Mouse (Mus musculus) CH12.LX (cell line): ENCODE data around the gene Slc16a5. TPM values are rescaled to one million over a fixed set of nuclear protein-coding genes. Genes with fewer than 3 reads are reported as not detected.

Experiments
- DNase-seq: peaks from one replicate; pipeline ENCODE4 v3.0.0-alpha.2; 2013; ENCODE audit errors: extremely low read depth
- H3K27ac ChIP-seq: 2 replicates; pipeline ENCODE4 v1.5.1; 2012; ENCODE audit warnings: low read depth, mild to moderate bottlenecking, control low read depth, moderate library complexity; ENCODE audit not compliant: insufficient read depth
- H3K27me3 ChIP-seq: replicated peaks from 2 replicates; pipeline ENCODE3; 2012; ENCODE audit warnings: inconsistent platforms
- H3K36me3 ChIP-seq, 2 experiments: replicated peaks in 1 of 2; 2 replicates each; pipeline versions ENCODE3 to v1.6.1; 2012; ENCODE audit warnings: inconsistent platforms in 1 of 2, low read length in 1 of 2, mild to moderate bottlenecking in 1 of 2, mixed read lengths in 1 of 2, moderate library complexity in 1 of 2; ENCODE audit not compliant: control insufficient read depth in 1 of 2, insufficient read depth in 1 of 2
- H3K4me1 ChIP-seq, 2 experiments: 2 replicates each; pipeline ENCODE4 v1.6.1; 2012; ENCODE audit warnings: inconsistent platforms in 1 of 2, moderate library complexity in 1 of 2; ENCODE audit not compliant: insufficient read depth in 2 of 2, control insufficient read depth in 1 of 2
- H3K4me2 ChIP-seq: 2 replicates; pipeline ENCODE4 v1.6.1; 2012; ENCODE audit warnings: low read depth, mild to moderate bottlenecking, control low read depth; ENCODE audit not compliant: poor library complexity, insufficient read depth, severe bottlenecking
- H3K4me3 ChIP-seq, 3 experiments: fragments of 150-350 bp in 1 of 3; sonication (generic) in 1 of 3; replicated peaks in 1 of 3; 2 replicates each; pipeline versions ENCODE3 to v1.5.1; 2011 to 2012; ENCODE audit warnings: low read depth in 2 of 3, low read length in 2 of 3, mild to moderate bottlenecking in 2 of 3, moderate library complexity in 2 of 3, control low read depth in 1 of 3, improper control_type of control experiment in 1 of 3, inconsistent platforms in 1 of 3, mixed read lengths in 1 of 3; ENCODE audit not compliant: poor library complexity in 1 of 3
- H3K79me2 ChIP-seq: replicated peaks from 2 replicates; pipeline ENCODE4 v1.6.1; 2012; ENCODE audit warnings: mild to moderate bottlenecking, moderate library complexity; ENCODE audit not compliant: control insufficient read depth, poor library complexity, insufficient read depth, severe bottlenecking; ENCODE audit errors: extremely low read depth
- H3K9ac ChIP-seq: 2 replicates; pipeline ENCODE4 v1.6.1; 2012; ENCODE audit warnings: low read depth, mild to moderate bottlenecking, control low read depth, moderate library complexity; ENCODE audit not compliant: insufficient read depth
- H3K9me3 ChIP-seq: replicated peaks from 2 replicates; pipeline ENCODE3; 2012; ENCODE audit warnings: low read length, inconsistent platforms, mixed read lengths
- CHD2 ChIP-seq: IDR thresholded peaks from 2 replicates; pipeline ENCODE4 v1.6.1; 2011; ENCODE audit warnings: low read length, improper control_type of control experiment
- CTCF ChIP-seq, 2 experiments: IDR thresholded peaks in 1 of 2; conservative IDR thresholded peaks in 1 of 2; 2 replicates each; pipeline ENCODE4 v1.5.1; 2011 to 2012; ENCODE audit warnings: low read depth in 2 of 2, low read length in 2 of 2, improper control_type of control experiment in 1 of 2, inconsistent platforms in 1 of 2, mild to moderate bottlenecking in 1 of 2, moderate library complexity in 1 of 2
- E2F4 ChIP-seq: IDR thresholded peaks from 2 replicates; pipeline ENCODE4 v1.6.1; 2011; ENCODE audit warnings: low read depth, low read length, improper control_type of control experiment; ENCODE audit not compliant: insufficient replicate concordance
- GABPA ChIP-seq: IDR thresholded peaks from 2 replicates; pipeline ENCODE4 v1.6.1; 2012; ENCODE audit warnings: low read depth, low read length, improper control_type of control experiment, inconsistent platforms; ENCODE audit not compliant: insufficient replicate concordance
- KAT2A ChIP-seq: IDR thresholded peaks from 2 replicates; pipeline ENCODE4 v1.6.1; 2012; ENCODE audit warnings: low read length, improper control_type of control experiment, inconsistent platforms; ENCODE audit not compliant: insufficient replicate concordance
- MAFK ChIP-seq: IDR thresholded peaks from 2 replicates; pipeline ENCODE4 v1.6.1; 2011; ENCODE audit warnings: low read length, improper control_type of control experiment; ENCODE audit not compliant: insufficient replicate concordance
- MAX ChIP-seq: IDR thresholded peaks from 2 replicates; pipeline ENCODE4 v1.6.1; 2011; ENCODE audit warnings: low read length, improper control_type of control experiment
- MAZ ChIP-seq: IDR thresholded peaks from 2 replicates; pipeline ENCODE4 v1.6.1; 2012; ENCODE audit warnings: low read depth, mild to moderate bottlenecking, inconsistent platforms, low read length, improper control_type of control experiment, moderate library complexity
- MXI1 ChIP-seq: IDR thresholded peaks from 2 replicates; pipeline ENCODE4 v1.6.1; 2011; ENCODE audit warnings: mild to moderate bottlenecking, low read depth, low read length, improper control_type of control experiment
- MYC ChIP-seq: IDR thresholded peaks from 2 replicates; pipeline ENCODE4 v1.6.1; 2011; ENCODE audit warnings: low read depth, mild to moderate bottlenecking, improper control_type of control experiment, low read length
- NELFE ChIP-seq: IDR thresholded peaks from 2 replicates; pipeline ENCODE4 v1.6.1; 2011; ENCODE audit warnings: low read depth, low read length, improper control_type of control experiment
- POLR2AphosphoS2 ChIP-seq: IDR thresholded peaks from 2 replicates; pipeline ENCODE4 v1.6.1; 2011; ENCODE audit warnings: low read depth, low read length, improper control_type of control experiment
- RAD21 ChIP-seq: IDR thresholded peaks from 2 replicates; pipeline ENCODE4 v1.6.1; 2011; ENCODE audit warnings: low read depth, mild to moderate bottlenecking, low read length, improper control_type of control experiment, moderate library complexity
- RCOR1 ChIP-seq: conservative IDR thresholded peaks from 2 replicates; pipeline ENCODE4 v1.6.1; 2012; ENCODE audit warnings: low read depth, mild to moderate bottlenecking, inconsistent platforms, low read length, improper control_type of control experiment
- SIN3A ChIP-seq: IDR thresholded peaks from 2 replicates; pipeline ENCODE4 v1.6.1; 2012; ENCODE audit warnings: low read length, improper control_type of control experiment, inconsistent platforms
- TCF12 ChIP-seq: IDR thresholded peaks from 2 replicates; pipeline ENCODE4 v1.6.1; 2014; ENCODE audit warnings: low read depth, mild to moderate bottlenecking, inconsistent platforms, low read length, improper control_type of control experiment
- UBTF ChIP-seq: IDR thresholded peaks from 2 replicates; pipeline ENCODE4 v1.6.1; 2012; ENCODE audit warnings: low read depth, mild to moderate bottlenecking, inconsistent platforms, low read length, improper control_type of control experiment, moderate library complexity
- USF1 ChIP-seq: IDR thresholded peaks from 2 replicates; pipeline ENCODE4 v1.6.1; 2014; ENCODE audit warnings: low read depth, mild to moderate bottlenecking, inconsistent platforms, low read length, improper control_type of control experiment
- ZKSCAN1 ChIP-seq: IDR thresholded peaks from 2 replicates; pipeline ENCODE4 v1.6.1; 2012; ENCODE audit warnings: low read depth, inconsistent platforms, low read length, improper control_type of control experiment, borderline replicate concordance
- ZMIZ1 ChIP-seq: IDR thresholded peaks from 2 replicates; pipeline ENCODE4 v1.6.1; 2012; ENCODE audit warnings: low read depth, mild to moderate bottlenecking, inconsistent platforms, low read length, improper control_type of control experiment
- dilution Hi-C: fragments of 300-500 bp; cut with MboI; formaldehyde crosslinking; loops from 2 replicates; pipeline ENCODE4 v1.14.3; 2020; ENCODE audit warnings: low sequenced_read_pairs; ENCODE audit not compliant: extremely low pct_unique_long_range_greater_than_20kb, extremely low pct_ligation_motif_present
- in situ Hi-C: fragments of 300-500 bp; cut with MboI; formaldehyde crosslinking; loops from 3 replicates; pipeline ENCODE4 v1.14.3; 2019; ENCODE audit warnings: low sequenced_read_pairs, low pct_ligation_motif_present, low pct_unique_long_range_greater_than_20kb, mixed read lengths
- polyA plus RNA-seq: library from polyadenylated mRNA; unstranded; fragments of >175 nt; gene quantifications from 2 replicates; pipeline ENCODE4 v1.2.1, GENCODE M21; 2012; ENCODE audit warnings: low read depth; ENCODE audit not compliant: insufficient read length
- total RNA-seq, 2 experiments: library from RNA; depleted of rRNA; stranded (reverse); fragments of 300-350 nt in 1 of 2; fragments of >200 nt in 1 of 2; gene quantifications; 2 replicates each; pipeline ENCODE4 v1.2.3; 2012 to 2014

Slc16a5 gene
- total and polyA plus RNA-seq, 3 experiments, result 0.51 to 0.71 TPM; not detected in 1

- DNase-seq, result no peak
- Histone ChIP-seq H3K4me1 (peaks cover 2 to 6% of the 10 kb centered on the region in 2 experiments; a peak in 3 of 4 replicates), H3K79me2 (no peaks in the 10 kb centered on the region), H3K9ac (no peak overlapping the region), H3K27me3 (no peaks in the 10 kb centered on the region), H3K4me2 (no peak overlapping the region), H3K36me3 (peaks cover 40 to 88% of the 10 kb centered on the region in 2 experiments), H3K4me3 (no peak overlapping the region), H3K9me3 (no peaks in the 10 kb centered on the region), H3K27ac (no peak overlapping the region)
- no peak for TF ChIP-seq CTCF (conservative IDR thresholded peaks at IDR 0.05 in 1 of 2, IDR thresholded peaks at IDR 0.05 in 1 of 2; ENCODE audit: low read depth in 2 of 2, low read length in 2 of 2)
- TF ChIP-seq POLR2AphosphoS2, result no peak
- TF ChIP-seq SIN3A, result no peak
- TF ChIP-seq RAD21, result no peak
- TF ChIP-seq MAZ, result no peak
- TF ChIP-seq MYC, result no peak
- no peak for TF ChIP-seq MAFK
- no peak for TF ChIP-seq ZKSCAN1
- TF ChIP-seq CHD2, result no peak
- TF ChIP-seq UBTF, result no peak
- no peak for TF ChIP-seq ZMIZ1
- TF ChIP-seq MXI1, result no peak
- no peak for TF ChIP-seq KAT2A
- TF ChIP-seq TCF12, result no peak
- TF ChIP-seq MAX, result no peak
- TF ChIP-seq GABPA, result no peak
- TF ChIP-seq NELFE, result no peak
- no peak for TF ChIP-seq RCOR1
- in situ Hi-C loops, result no loop called here
- dilution Hi-C loops, result no loop called here
Observed at GRCm38 (mm10) chr11:115429307-115429706, 33.0 kb upstream of the Slc16a5 start.

GRCm38 (mm10) chr11:115430561-115430960 is 31.7 kb upstream of the Slc16a5 start:
- in situ Hi-C loops (no loop called here), dilution Hi-C loops (no loop called here)
- H3K4me2 ChIP-seq, result no peak overlapping the region
- H3K27me3 ChIP-seq, result no peaks in the 10 kb centered on the region
- no peaks in the 10 kb centered on the region for H3K9me3 ChIP-seq
- peaks cover 40 to 77% of the 10 kb centered on the region in 2 experiments for H3K36me3 ChIP-seq
- peaks cover 2 to 6% of the 10 kb centered on the region in 2 experiments; a peak in 3 of 4 replicates for H3K4me1 ChIP-seq
- no peak overlapping the region for H3K4me3 ChIP-seq
- no peak overlapping the region for H3K9ac ChIP-seq
- H3K79me2 ChIP-seq, result no peaks in the 10 kb centered on the region
- no peak overlapping the region for H3K27ac ChIP-seq
- no peak for TF ChIP-seq E2F4
- TF ChIP-seq MYC, result no peak
- TF ChIP-seq GABPA, result no peak
- TF ChIP-seq USF1, result no peak
- no peak for TF ChIP-seq MAZ
- DNase-seq, result no peak
